Mouse (Mus musculus) brain, embryonic 14.5 days (tissue): Measurements from ENCODE around the gene Thap8.

Source experiments
- CTCF ChIP-seq: fragments of 200-500 bp; IDR thresholded peaks from 2 replicates; pipeline ENCODE4 v1.5.1; 2012; ENCODE audit warnings: inconsistent platforms, mild to moderate bottlenecking, moderate library complexity, borderline replicate concordance; ENCODE audit not compliant: insufficient read depth, insufficient read length; ENCODE audit errors: extremely low read depth
- POLR2A ChIP-seq: fragments of 200-500 bp; IDR thresholded peaks from 2 replicates; pipeline ENCODE4 v1.6.1; 2012; ENCODE audit warnings: mild to moderate bottlenecking, inconsistent platforms, borderline replicate concordance; ENCODE audit not compliant: poor library complexity, insufficient read depth, insufficient read length, severe bottlenecking; ENCODE audit errors: extremely low read depth

- TF ChIP-seq CTCF = no peak
- TF ChIP-seq POLR2A = no peak
Measured at GRCm38 (mm10) chr7:30328379-30328778, 48.5 kb downstream of the Thap8 start.
